Mouse (Mus musculus) kidney, adult 8-10 months (tissue): ENCODE measurements at regions not wholly inside any gene's neighbourhood (a gene's known extent, or its start where the extent isn't known, plus 50 kb on each side); places are given as distances from the start of the nearest gene placed in this dataset.
"Not testable (repeated sequence)": the region's sequence is repeated elsewhere in the genome, so short reads cannot be mapped to it uniquely, and the experiment has no call there.

Experiments
- DNase-seq, 2 experiments: peaks; one replicate each; pipeline ENCODE4 v3.0.0; 2022

GRCm38 (mm10) chr2:94772801-94773200 lies 334.9 kb upstream of the Api5 start:
- no peak for DNase-seq

DNA sequence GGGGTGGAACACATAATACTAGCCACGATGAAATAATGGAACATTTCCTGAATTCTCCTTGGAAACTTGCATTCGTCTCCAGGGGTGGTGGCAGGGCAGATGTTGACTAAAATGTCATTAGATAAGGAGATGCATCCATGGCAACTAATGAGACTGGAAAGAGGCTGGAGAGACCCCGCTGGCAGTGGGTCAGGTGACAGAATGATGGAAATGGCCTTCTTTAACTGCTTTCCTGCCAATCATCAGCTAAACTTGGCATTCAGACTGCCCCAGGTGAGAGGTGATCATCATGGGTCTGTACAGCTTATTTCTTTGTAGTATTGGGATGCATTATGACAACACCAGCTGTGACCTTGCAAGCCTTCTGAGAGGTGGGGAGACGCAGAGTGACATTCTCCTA lies 334.3 kb upstream of the Api5 start:
- no peak for DNase-seq

DNA sequence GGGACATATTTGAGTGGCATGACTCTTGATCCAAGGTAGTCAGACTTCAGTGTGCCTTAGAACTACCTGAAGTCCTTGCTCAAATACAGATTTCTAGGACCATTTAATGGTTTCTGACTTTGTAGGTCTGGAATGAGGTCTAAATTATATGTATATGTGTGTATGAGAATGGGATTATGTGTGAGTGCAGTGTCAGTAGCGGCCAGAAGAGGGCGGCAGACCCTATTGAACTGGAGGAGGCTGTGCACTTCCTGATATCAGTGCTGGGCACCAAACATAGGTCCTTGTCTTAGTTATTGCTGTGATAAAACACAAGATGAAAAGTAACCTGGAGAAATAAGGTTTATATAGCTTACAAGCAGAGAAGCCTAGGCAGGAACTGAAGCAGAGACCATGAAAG lies 328.6 kb upstream of the Api5 start:
- no peak for DNase-seq

GRCm38 (mm10) chr2:94764852-94765435 lies 327.0 kb upstream of the Api5 start:
- no peak for DNase-seq

DNA sequence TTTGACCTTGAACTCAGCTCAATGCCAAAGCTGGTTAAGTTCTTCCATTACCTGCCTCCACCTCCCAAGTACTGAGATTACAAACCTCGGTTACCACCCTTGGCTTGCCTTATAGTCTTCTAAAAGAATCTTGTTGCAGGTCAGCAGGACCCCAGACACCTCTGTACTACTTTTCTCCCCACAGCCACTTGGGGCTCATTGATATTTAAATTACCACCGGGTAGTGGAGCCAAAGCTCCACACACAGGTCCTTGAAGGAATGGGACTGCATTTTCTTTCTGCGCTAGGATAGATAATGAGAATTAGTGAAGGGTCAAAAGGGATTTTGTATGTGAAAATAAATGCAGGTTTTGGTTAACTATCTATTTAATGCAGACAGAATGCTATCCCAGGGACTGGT lies 326.5 kb upstream of the Api5 start:
- no peak for DNase-seq

GRCm38 (mm10) chr2:94748161-94748711 lies 310.3 kb upstream of the Api5 start:
- no peak for DNase-seq

DNA sequence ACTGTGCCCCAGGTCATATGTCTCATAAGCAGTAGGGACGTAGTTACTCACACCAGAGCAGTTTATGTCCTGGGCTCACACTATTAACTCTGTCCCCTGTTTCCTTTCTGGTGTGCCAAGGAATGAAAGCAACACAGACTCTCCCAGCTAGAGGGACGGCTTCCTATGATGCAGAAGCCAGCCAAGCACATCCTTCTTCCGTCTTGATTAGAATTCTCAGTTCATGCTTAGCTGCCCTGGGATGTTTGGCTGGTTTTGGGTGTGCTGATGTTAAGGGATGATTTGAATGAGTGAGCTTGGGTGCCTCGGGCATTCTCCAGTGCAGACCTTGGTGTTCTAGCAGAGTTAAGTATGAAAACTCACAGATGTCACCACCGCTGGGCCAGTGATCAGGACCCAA lies 291.9 kb upstream of the Api5 start:
- peak; percentile 10 to 29 for DNase-seq

DNA sequence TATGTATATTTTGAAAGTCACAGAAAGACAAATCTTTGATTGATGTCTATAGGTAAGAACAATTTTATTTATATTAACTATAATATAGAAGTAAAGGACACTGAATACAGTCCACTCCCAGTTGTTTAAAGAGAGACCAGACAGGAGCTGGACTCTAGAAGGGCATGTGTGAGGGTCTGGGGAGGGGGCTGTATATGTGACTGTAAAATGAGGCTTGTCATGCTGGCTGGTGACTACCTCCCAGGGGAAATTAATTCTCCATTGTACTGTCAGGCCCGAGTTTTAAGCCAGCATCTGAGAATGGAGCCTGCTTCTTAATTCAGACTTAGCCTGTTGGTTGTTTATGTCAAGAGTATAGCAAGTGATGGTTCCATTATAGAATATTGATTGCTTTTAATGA lies 261.4 kb upstream of the Api5 start:
- no peak for DNase-seq

DNA sequence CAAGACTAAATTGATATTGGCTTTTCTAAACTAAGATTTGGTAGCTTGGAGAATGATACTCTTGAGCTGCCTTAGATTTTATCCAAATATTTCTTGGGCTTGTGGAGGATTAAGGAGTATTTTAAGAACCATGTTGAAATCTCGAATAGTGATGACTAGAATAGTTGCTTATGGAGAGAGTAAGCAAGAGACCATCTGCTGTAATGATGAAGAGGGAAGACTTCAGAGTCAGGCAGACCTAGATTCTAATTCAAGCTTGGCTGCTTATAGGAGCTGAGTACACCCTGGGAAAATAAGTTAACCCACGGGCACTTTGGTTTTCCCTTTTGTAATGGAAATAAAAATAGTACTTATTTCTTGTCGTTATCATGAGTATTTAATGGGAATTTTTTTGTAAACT lies 257.3 kb upstream of the Api5 start:
- no peak for DNase-seq

GRCm38 (mm10) chr2:94690560-94690959 lies 252.6 kb upstream of the Api5 start:
- DNase-seq, result no peak

DNA sequence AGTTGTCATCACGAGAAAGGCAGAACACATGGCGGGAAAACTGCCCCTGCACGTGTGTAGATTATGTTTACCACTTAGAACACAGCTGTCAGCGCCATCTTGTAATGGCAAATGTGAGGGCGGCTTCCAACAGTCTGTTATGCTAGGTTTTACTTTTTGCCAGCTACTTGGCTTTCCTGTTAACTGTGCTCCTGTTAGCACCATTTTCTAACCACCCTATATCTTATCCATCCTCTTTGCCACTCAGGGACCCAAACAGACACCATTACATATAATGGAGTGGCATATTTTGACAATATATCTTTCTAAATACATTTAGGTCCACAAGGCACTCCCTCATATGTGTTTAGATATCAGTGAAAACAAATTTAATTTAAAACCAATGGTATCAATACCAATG lies 247.7 kb upstream of the Api5 start:
- DNase-seq, result not testable (repeated sequence)

GRCm38 (mm10) chr2:94680096-94680765 lies 242.3 kb upstream of the Api5 start:
- no peak for DNase-seq

- no peak for DNase-seq
Observed at GRCm38 (mm10) chr2:94665850-94666249, 227.9 kb upstream of the Api5 start.

GRCm38 (mm10) chr2:94658426-94658825 lies 220.5 kb upstream of the Api5 start:
- DNase-seq, result no peak
